Mouse (Mus musculus) layer of hippocampus, adult 2 months (tissue): ENCODE results near the gene Ly6c2. TPM values are rescaled to one million over a fixed set of nuclear protein-coding genes. Genes with fewer than 3 reads are reported as not detected.
"Not testable (repeated sequence)": the region's sequence is repeated elsewhere in the genome, so short reads cannot be mapped to it uniquely, and the experiment has no call there.

ENCODE experiments used
- DNase-seq, 2 experiments: peaks; one replicate each; pipeline ENCODE4 v3.0.0; 2022; ENCODE audit warnings: low spot score in 2 of 2
- H3K27ac ChIP-seq: fragments of 200-600 bp; 2 replicates; pipeline ENCODE4 v1.8.1; 2022
- H3K4me3 ChIP-seq: fragments of 200-600 bp; 2 replicates; pipeline ENCODE4 v1.8.1; 2022; ENCODE audit warnings: mild to moderate bottlenecking
- CTCF ChIP-seq: fragments of 200-600 bp; conservative IDR thresholded peaks from 2 replicates; pipeline ENCODE4 v1.8.1; 2022; ENCODE audit warnings: antibody characterized with exemption, mild to moderate bottlenecking, moderate library complexity
- total RNA-seq, 2 experiments: library from RNA; stranded (reverse); gene quantifications; 2 replicates each; pipeline ENCODE4 v1.2.3; 2021

Gene Ly6c2
- total RNA-seq, 2 experiments from 2014 or later, result 2.6 to 4.6 TPM

DNA sequence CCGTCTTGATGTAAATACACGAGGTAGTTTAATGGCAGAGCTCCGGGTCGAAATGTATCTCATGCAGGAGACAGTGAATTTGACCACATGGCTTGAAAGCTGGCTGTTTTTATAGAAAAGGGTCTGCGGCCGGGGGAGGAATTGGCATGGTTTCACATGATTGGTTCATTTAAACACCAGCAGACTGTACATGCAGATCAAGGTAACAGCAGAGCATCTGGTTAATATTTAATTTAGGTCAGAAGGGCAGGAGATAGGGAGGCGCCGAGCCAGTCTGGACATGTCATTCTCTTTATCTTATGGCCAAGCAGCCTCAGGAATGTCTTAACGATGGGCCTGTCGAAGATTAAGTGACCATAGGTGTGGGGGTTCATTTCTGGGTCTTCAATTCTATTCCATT, 12.5 kb downstream of the Ly6c2 start:
- TF ChIP-seq CTCF, result no peak
- Histone ChIP-seq H3K4me3 (no peak overlapping the region), H3K27ac (no peak overlapping the region)

DNA sequence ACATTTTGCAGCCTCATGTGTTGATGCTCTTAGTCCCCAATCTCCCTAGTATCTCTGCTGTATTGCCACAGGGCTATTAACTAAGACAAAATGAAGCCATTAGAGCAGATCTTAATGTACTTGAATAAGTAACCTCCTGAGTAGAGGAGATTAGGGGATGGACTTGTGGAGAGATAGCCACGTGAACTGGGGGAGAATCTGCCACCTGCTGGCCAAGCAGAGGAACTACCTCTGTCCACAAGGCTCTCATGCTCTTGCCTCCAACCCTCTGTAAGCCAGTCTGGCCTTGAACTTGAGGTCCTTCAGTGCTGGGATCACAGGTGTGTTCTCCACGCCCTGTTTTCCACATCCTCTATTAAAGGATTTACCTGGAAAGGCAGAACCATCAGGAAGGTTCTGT, 23.7 kb downstream of the Ly6c2 start:
- H3K27ac ChIP-seq, DNase-seq: not testable (repeated sequence)

More for the DNA sequence above, 12.5 kb downstream of the Ly6c2 start:
- DNase-seq, result no peak

DNA sequence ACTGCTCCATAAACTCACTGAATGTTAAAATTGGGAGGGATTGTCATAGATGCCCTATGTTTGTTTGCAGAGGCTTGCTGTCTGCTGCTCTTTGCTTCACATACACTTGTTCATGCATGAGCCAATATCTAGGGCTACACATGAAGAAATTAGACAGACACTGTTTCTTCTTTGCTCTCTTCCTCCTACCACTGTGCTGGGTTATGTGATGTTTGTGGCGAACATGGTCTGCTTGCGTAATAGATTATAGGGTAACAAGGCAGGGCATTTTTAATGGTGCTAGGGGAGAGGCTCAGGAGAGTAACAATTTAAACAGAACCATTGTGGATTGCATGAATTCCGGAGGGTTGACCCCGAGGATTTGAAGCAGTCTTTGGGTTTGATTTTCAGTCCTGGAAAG, 41.8 kb downstream of the Ly6c2 start:
- no peak for TF ChIP-seq CTCF
- no peak for DNase-seq
- no peak overlapping the region for H3K4me3 ChIP-seq
- H3K27ac ChIP-seq, result no peak overlapping the region

More for the DNA sequence above, 23.7 kb downstream of the Ly6c2 start:
- not testable (repeated sequence) for H3K4me3 ChIP-seq

DNA sequence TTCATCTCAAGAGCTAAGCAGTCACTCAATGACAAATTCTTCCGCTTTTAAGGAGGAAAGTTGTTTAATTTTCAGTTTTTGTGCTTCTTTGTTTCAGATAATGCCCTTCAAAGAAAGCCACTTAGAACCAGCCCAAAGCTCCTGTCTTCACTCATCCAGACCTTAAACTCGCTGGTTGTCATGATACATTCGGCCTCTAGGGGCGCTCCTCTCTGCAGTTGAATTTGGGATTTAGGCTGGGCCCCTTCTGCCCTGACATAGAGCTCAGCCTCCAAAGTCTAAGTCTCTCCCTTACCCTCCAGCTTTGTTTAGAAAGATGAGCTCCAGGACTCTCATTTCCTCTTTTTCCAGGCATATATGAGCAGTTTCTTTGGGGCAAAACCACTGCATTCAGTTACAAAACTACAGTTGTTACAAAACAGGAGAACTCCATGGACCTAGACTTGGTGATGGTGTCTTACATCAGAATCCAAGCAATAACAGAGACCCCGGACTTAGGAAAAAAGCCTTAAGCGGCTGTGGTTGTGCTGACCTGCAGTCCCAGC, 49.7 kb downstream of the Ly6c2 start:
- not testable (repeated sequence) for H3K4me3 ChIP-seq, H3K27ac ChIP-seq
- DNase-seq, result peak in 1 of 2 experiments; percentile 57
- TF ChIP-seq CTCF, result peak; percentile 82

DNA sequence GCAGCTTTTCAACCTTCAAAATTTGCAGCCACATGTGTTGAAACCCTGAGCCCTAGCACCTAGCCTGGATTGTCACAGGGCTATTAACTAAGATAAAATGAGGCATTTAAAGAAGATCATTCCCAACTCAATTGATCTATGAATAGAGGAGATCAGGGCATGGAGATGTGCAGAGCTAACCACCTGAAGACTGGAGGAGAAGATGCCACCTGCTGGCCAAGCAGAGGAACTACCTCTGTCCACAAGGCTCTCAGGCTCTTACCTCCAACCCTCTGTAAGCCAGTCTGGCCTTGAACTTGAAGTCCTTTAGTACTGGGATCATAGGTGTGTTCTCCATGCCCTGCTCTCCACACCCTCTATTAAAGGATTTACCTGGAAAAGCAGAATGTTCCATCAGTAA, 51.3 kb downstream of the Ly6c2 start:
- DNase-seq, result peak; percentile 15 to 51
- H3K27ac ChIP-seq, result no peak overlapping the region
- TF ChIP-seq CTCF, result peak; percentile 94
- no peak overlapping the region for H3K4me3 ChIP-seq

Other genes starting within 250 kb of the Ly6c2 start
- gene 2010109I03Rik, start 214.9 kb downstream of the Ly6c2 start, total RNA-seq, result under 1 TPM; 0.10 to 0.15 TPM
- gene Ly6i, start 128.5 kb downstream of the Ly6c2 start, total RNA-seq, result not detected
- 10 to 100 TPM; 21.7 to 25.6 TPM for gene Ly6a, start 113.9 kb downstream of the Ly6c2 start, total RNA-seq
- 10 to 100 TPM; 62.3 to 66.9 TPM for gene Ly6c1, start 63.1 kb downstream of the Ly6c2 start, total RNA-seq
- not detected for gene Ly6g, start 43.3 kb upstream of the Ly6c2 start, total RNA-seq
- gene BC025446, start 104.4 kb upstream of the Ly6c2 start, total RNA-seq, result not detected
- not detected for gene Ly6f, start 156.5 kb upstream of the Ly6c2 start, total RNA-seq